Mouse (Mus musculus) right cerebral cortex, adult 2 months (tissue): ENCODE measurements at regions not wholly inside any gene's neighbourhood (a gene's known extent, or its start where the extent isn't known, plus 50 kb on each side); places are given as distances from the start of the nearest gene placed in this dataset.
"Not testable (repeated sequence)": the region's sequence is repeated elsewhere in the genome, so short reads cannot be mapped to it uniquely, and the experiment has no call there.

Source experiments
- DNase-seq, 2 experiments: peaks; one replicate each; pipeline ENCODE4 v3.0.0; 2021 to 2022; ENCODE audit warnings: low spot score in 2 of 2

DNA sequence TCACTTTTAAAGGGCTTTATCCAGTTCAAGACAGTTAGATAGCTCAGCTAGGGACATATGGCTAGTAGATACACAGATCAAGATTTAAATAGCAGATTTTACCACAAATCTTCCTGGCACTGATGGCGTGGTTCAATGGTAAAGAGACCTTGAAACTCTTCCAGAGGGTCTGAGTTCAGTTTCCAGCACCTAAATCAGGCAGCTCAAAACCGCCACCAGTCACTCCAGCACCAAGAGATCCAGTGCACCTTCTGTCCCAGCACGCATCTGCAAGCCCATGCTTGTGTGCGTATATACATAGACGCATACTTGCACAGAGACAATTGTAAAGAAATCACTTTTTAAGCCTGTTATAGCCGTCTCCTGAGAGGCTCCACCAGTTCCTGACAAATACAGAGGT is 454.0 kb upstream of the Jmjd1c start:
- DNase-seq: no peak

GRCm38 (mm10) chr10:66643160-66643559 is 452.8 kb upstream of the Jmjd1c start:
- no peak for DNase-seq

DNA sequence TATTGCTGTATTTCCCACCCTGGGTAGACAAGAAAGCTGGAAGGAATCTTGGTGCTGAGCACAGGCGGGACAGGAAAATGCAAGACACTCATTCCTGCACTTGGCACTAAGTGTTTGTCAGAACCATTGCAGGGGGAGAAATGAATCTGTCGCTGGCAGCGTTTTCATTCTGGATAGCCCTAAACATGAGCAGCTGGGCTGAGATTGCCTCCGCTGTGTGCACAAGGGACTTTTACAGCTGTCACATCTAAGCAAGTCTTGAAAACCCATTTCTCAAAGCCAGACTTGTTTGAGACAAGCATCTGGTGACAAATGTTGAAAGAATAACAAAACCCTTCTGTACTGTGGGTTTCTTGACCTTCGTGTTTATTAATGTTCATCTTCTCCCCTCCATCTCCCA is 438.4 kb upstream of the Jmjd1c start:
- no peak for DNase-seq

GRCm38 (mm10) chr10:66683160-66683559 is 412.8 kb upstream of the Jmjd1c start:
- DNase-seq: no peak

GRCm38 (mm10) chr10:66689196-66689595 is 406.7 kb upstream of the Jmjd1c start:
- not testable (repeated sequence) for DNase-seq

DNA sequence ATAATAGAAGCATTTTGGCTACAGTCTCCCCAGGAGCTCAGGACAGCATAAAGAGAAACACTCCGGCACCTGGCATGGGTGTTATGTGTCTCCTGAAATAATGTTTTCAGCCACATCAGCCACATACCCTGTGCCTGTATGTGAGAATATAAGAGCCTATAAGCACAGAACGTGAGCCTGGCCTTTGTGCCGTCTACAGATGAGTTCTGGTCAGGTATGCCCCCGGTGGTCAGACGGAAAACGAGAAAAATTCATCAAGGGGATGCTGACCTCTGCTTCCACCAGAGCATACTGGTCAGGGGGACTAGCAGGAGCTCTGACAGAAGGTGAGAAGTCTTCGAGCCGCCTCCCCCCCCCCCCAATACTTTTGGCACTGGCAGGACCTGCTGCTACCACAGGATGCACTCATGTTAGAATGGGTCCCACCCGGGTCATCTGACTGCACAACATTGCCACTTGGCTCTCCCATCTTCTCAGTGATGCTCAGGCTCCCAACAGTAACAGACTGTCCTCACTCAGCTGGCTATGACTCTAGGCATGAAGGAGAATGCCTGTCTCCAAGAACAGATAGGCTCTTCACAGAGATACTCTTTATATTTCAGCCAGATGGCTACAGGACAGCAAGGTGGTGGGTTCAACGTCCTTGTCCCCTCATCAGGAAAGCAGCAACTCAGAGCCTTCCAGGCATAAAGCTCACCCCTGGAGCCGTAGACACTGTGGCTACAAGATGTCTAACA is 401.2 kb upstream of the Jmjd1c start:
- no peak for DNase-seq

- DNase-seq: not testable (repeated sequence)
Observed at GRCm38 (mm10) chr10:66714926-66715325, 381.0 kb upstream of the Jmjd1c start.

- peak in 1 of 2 experiments; percentile 17 for DNase-seq
Observed at GRCm38 (mm10) chr10:66717909-66718308, 378.0 kb upstream of the Jmjd1c start.

GRCm38 (mm10) chr10:66719796-66720195 is 376.1 kb upstream of the Jmjd1c start:
- no peak for DNase-seq

- DNase-seq: no peak
Observed at GRCm38 (mm10) chr10:66733631-66734030, 362.3 kb upstream of the Jmjd1c start.

DNA sequence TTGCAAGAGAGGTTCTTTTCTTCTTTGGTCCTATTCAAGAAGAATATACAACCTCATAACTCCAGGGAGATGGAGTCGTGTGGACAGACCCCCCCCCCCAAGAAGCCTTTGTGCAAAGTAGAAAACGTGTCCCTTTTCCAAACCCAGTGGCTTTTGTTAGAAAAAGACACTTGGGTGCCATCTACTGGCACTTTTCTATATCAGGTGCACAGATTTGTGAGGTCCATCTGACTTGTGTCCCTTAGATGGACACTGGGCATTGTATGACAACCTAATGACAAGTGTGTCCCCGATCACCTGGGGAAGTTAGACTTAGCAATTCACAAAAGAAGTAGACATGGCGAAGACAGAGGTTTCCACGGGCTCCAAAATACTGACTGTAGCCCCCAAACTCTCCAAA is 361.1 kb upstream of the Jmjd1c start:
- peak; percentile 14 to 23 for DNase-seq

DNA sequence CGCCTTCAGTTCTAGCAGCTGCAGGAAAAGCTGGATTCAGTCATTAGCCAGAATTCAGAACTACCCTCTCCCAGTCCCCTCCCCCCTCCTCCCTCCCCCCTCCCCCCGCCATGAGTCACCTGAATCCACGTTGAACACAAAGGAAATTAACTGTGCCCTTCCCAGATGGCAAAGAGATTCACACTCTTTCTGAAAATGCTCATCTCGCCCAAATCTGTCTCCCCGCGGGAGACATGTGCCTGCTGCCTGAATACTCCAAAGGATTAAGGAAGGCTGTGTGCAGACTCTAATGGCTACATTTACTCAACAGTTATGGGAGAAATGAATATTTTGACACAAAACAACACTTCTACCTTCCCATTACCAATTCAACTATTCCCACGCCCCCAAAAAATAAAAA is 356.9 kb upstream of the Jmjd1c start:
- DNase-seq: no peak

DNA sequence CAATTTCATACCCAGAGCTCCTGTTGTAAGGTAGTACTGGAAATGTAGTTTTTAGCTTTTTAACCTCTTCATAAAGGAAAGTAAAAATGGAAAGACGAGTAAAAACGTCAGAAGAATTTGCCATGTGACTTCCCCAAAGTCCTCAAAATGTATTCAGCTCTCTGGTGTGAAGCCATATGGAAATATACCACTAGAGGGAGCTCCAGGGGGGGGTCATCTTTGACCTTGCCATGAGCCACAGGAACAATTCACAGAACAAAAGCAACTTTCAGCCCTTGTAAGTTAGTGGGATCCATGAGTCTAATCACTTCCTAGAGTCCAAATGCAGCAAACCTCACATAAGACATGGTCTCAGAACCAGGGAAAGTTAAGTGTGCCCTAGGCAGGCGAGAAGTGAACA is 354.1 kb upstream of the Jmjd1c start:
- DNase-seq: no peak

GRCm38 (mm10) chr10:66743254-66743653 is 352.7 kb upstream of the Jmjd1c start:
- no peak for DNase-seq

DNA sequence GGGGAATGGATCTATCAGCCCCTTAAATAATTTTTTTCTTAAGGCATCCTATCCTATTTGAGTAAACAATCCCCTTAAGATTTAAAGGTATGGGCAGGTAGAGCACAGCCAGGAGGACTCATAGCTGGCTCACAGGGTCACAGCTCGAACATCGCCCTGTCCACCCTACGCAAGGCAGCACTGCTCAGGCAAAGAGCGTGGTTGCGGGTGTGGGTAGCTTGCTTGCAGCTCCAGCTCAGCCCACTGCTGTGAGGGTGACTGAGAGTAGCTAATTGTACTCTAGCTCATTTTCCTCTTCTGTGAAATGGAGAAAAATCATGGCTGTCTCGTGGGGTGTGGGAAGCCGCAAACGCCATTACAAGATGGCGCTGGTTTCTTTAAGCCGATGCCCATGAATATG is 350.1 kb upstream of the Jmjd1c start:
- no peak for DNase-seq

DNA sequence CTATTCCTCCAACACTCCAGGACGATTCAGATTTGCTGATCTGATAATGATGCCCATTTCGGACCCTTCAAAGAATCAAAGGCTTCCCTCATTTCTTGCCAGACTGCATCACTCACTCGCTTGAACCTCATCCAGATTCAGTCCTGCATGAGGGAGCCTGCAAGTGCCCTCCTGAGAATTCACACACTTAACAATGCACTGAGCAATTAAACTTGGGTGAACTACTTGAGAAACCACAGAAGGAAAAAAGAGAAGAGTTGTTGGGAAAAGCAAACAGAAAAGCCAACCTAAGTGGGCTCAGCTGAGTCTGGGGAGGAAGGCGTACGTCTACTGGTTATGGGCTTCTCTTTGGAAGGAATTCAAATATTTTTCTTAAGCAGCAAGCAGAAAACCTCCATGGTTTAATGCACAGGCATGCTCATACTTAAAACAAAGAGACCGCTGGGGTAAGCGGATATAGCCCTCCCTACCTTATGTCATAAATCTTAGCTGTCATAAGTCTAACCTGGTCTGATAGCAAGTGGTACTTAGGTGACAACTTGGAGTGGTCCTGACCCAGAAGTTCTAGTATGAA is 343.6 kb upstream of the Jmjd1c start:
- DNase-seq: no peak

DNA sequence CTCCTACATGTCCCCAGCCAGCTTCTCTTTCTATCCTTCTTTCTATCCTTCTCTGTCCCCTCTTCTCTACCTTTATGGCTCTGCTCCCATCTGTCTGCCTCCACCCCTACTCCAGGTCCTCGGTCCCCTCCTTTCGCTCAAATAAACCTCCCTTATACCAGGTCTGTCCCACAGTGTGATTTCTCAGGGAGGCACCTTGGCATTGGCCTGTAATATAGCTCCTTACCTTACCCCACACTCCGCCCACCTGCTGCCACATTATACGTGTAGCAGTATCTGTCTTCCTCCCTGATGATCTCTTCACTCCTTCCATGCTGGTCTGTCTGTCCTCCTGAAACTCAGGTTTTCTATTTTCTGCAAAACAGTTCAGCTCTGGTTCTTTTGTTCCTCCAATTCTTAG is 339.1 kb upstream of the Jmjd1c start:
- no peak for DNase-seq

GRCm38 (mm10) chr10:66770161-66771030 is 325.5 kb upstream of the Jmjd1c start:
- DNase-seq: peak; percentile 60 to 64

DNA sequence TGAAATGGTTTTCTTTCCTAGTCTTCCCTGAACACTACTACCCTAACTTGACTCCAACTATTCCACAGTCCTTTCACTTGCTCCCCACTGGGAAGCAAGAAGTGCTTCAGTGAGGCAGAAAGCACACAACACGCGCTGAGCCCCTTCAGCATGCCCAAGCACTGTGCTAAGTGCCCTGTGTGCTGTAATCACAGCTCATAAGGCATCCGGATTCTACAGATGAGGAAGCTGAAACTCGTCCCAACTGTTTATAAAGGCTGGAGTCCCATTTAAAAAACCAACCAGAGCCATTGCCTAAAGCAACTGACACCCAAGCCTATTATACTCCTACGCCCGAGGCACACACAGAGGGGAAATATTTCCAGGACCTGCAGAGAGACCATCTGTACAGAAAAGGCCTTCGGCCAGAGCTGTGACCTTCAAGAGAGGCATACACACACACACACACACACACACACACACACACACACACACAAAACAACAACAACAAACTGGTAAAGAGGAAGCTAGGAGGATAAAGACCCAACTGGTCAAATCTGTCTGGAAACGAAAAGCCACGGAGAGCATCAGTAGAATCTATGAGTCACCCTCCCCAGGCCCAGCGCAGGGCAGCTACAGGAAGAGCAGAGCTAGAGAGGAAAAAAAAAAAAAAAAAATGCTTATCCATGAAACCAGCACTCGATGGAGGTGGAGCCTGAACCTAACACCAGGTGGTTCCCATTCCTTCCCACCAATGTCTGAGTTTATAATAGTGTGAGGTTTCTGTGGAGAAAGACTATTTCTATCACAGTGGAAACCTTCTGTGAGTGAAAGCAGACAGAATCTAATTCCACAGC is 315.4 kb upstream of the Jmjd1c start:
- no peak for DNase-seq

- no peak for DNase-seq
Observed at GRCm38 (mm10) chr10:66781171-66781510, 314.8 kb upstream of the Jmjd1c start.

GRCm38 (mm10) chr10:66782025-66782424 is 313.9 kb upstream of the Jmjd1c start:
- no peak for DNase-seq

- no peak for DNase-seq
Observed at GRCm38 (mm10) chr10:66787812-66788211, 308.1 kb upstream of the Jmjd1c start.
